Mouse (Mus musculus) midbrain, embryonic 13.5 days (tissue): ENCODE measurements around the gene Xylb. TPM values are rescaled to one million over a fixed set of nuclear protein-coding genes. Genes with fewer than 3 reads are reported as not detected.

Experiments
- ATAC-seq: fragments of 200-750 bp; cut with Nextera tagmentation; 2 replicates; pipeline ENCODE4 v1.8.0; 2017; ENCODE audit warnings: mild to moderate bottlenecking, moderate TSS enrichment, moderate library complexity
- H3K27ac ChIP-seq: fragments of 300-500 bp; sonication (generic); 2 replicates; pipeline ENCODE4 v1.5.1; 2015; ENCODE audit warnings: inconsistent platforms, mild to moderate bottlenecking, moderate library complexity
- H3K27me3 ChIP-seq: fragments of 300-500 bp; sonication (generic); 2 replicates; pipeline ENCODE4 v1.6.1; 2015; ENCODE audit warnings: mild to moderate bottlenecking, inconsistent platforms
- H3K36me3 ChIP-seq: fragments of 300-500 bp; sonication (generic); 2 replicates; pipeline ENCODE4 v1.6.1; 2015; ENCODE audit warnings: mild to moderate bottlenecking, inconsistent platforms
- H3K4me1 ChIP-seq: fragments of 300-500 bp; sonication (generic); replicated peaks from 2 replicates; pipeline ENCODE4 v1.6.1; 2015; ENCODE audit warnings: inconsistent platforms
- H3K4me2 ChIP-seq: fragments of 300-500 bp; sonication (generic); replicated peaks from 2 replicates; pipeline ENCODE4 v1.6.1; 2015; ENCODE audit warnings: moderate library complexity, mild to moderate bottlenecking, inconsistent platforms
- H3K4me3 ChIP-seq: fragments of 300-500 bp; sonication (generic); replicated peaks from 2 replicates; pipeline ENCODE4 v1.5.1; 2015; ENCODE audit warnings: mild to moderate bottlenecking, inconsistent platforms
- H3K9ac ChIP-seq: fragments of 300-500 bp; sonication (generic); replicated peaks from 2 replicates; pipeline ENCODE4 v1.6.1; 2015; ENCODE audit warnings: mild to moderate bottlenecking, inconsistent platforms
- H3K9me3 ChIP-seq: fragments of 300-500 bp; sonication (generic); 2 replicates; pipeline ENCODE4 v1.6.1; 2016; ENCODE audit warnings: mild to moderate bottlenecking, inconsistent platforms
- WGBS: fragments of 180-500 bp; shearing (Covaris S2); methylation state at CpG from one replicate; pipeline ENCODE4 v1.1.7; 2015; 5-methylcytosine and 5-hydroxymethylcytosine counted together
- polyA plus RNA-seq: library from polyadenylated mRNA; unstranded; fragments of >200 nt; fragmentation: Nextera tagmentation; extraction: Ambion mirVana; gene quantifications from 2 replicates; pipeline ENCODE4 v1.2.1, GENCODE M21; 2015

Xylb gene
- polyA plus RNA-seq, 1 experiment from 2014 or later, result 3.4 TPM

DNA sequence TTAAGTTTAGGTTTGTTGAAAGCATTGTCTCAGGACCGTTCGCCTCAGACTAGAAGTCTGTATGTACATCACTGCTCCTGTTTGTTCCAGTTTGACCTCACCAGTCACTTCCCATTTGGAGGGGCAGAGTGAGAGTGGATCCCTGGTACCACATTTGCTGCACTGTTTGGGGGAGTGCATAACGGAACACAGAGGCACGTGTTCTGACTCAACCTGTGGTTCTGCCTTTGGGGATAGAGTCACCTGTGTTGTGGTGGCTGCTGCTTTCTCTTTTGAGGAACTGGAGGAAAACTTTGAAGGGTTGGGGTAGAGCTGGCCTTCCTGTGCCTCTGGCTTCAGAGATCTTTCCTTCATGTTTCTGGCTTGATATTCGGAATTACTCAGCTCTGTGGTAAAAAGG, 46.9 kb downstream of the Xylb start:
- Histone ChIP-seq H3K4me1 (peaks cover 65% of the 10 kb centered on the region), H3K36me3 (peaks cover 15% of the 10 kb centered on the region)
- WGBS, result 61% methylated on average over 5 of the region's 5 CpGs

DNA sequence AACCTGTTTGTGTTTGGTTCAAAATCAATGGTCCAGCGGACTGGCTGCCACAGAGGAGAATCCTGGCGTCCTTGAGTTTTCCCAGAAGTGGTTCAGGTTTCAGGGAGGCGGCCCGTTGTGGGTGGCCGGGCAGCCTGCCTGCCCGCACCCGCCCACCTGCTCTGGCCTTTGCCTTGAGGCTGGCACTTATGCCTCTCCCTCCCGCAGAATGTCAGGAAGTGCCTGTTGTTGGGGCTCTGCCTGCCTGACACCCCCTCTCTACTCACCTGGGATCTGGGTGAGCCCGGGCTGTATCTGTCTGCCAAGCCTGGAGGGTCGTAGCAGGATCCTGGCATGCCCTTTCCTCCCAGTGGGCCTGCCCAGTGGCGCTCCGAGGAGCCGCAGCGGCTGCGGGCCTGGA, 50.7 kb downstream of the Xylb start:
- H3K27me3 ChIP-seq, result no peaks in the 10 kb centered on the region
- H3K9me3 ChIP-seq, result no peaks in the 10 kb centered on the region
- H3K9ac ChIP-seq, result no peak overlapping the region
- H3K36me3 ChIP-seq, result peaks cover 28% of the 10 kb centered on the region
- WGBS, result 86% methylated on average over 15 of the region's 15 CpGs
- no peak overlapping the region for H3K27ac ChIP-seq
- peaks cover 58% of the 10 kb centered on the region for H3K4me1 ChIP-seq
- no peak overlapping the region for H3K4me3 ChIP-seq
- no peak for ATAC-seq
- H3K4me2 ChIP-seq, result no peak overlapping the region

More for the DNA sequence above, 46.9 kb downstream of the Xylb start:
- no peaks in the 10 kb centered on the region for H3K9me3 ChIP-seq
- H3K4me2 ChIP-seq, result peak overlapping the region; percentile 75
- H3K9ac ChIP-seq, result peak overlapping the region; percentile 99
- H3K27me3 ChIP-seq, result no peaks in the 10 kb centered on the region
- ATAC-seq, result no peak
- peak overlapping the region; percentile 96 for H3K4me3 ChIP-seq
- H3K27ac ChIP-seq, result no peak overlapping the region

DNA sequence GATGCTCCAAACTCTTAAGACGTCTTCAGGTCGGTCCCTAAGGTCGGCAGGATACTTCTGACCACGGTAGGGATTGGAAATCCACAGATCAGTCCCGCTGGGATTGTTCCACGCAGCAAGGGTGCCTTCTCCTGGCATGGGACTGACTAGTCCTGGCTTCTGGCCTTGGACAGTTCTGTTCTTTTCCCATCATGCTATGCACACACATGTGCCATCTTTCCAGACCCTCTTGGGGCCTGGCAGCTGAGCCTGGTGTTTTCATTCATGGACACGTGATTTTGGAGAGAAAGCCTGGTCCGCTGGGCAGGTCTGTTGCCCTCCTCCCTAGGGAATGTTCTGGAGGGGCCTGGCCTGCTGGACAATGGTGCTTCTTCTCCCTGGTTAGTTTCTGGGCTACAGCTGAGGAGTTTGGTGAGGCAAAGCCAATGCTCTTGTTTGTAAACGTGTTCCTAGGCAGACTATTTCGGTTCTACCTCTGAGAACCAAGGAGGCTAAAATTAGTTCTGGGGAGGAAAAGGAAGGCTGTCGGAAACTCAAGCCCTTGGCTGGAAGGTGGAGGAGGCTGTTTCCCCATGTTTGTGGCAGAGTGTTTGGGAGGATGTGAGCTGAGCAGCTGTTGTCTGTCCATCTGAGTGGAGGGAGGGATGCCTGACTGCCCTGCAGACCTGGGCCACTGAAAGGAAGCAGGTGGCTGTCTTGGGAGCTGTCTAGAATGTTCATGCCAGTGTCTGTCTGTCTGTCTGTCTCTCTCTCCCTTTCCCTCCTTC, 51.9 kb downstream of the Xylb start:
- WGBS, result 88% methylated on average over 11 of the region's 11 CpGs
- Histone ChIP-seq H3K27me3 (no peaks in the 10 kb centered on the region), H3K9me3 (no peaks in the 10 kb centered on the region), H3K4me3 (no peak overlapping the region), H3K36me3 (peaks cover 31% of the 10 kb centered on the region), H3K4me2 (no peak overlapping the region), H3K27ac (no peak overlapping the region), H3K9ac (no peak overlapping the region), H3K4me1 (peaks cover 50% of the 10 kb centered on the region)
- no peak for ATAC-seq

DNA sequence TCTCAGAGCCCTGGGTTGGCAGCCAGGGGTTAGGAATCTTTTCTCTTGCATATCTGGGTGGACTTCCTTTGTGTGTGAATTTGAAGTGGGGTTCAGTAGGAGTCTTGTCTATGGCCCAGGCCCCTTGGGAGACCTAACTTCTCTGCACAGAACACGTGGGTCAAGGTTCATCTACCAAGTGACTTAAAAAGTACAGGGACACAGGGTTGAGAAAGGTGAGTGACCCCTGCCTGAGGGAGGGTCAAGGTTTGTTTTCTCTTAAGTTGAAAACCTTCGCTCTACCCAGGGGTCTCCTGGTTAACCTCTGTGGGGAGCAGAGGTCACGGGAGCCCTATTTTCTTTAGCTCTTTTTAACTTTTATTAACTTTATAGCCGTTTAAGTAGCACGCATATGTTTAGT, 52.7 kb downstream of the Xylb start:
- H3K36me3 ChIP-seq, result peaks cover 31% of the 10 kb centered on the region
- no peak for ATAC-seq
- no peak overlapping the region for H3K9ac ChIP-seq
- H3K4me2 ChIP-seq, result no peak overlapping the region
- H3K4me1 ChIP-seq, result peaks cover 43% of the 10 kb centered on the region
- H3K27ac ChIP-seq, result no peak overlapping the region
- H3K4me3 ChIP-seq, result no peak overlapping the region
- H3K27me3 ChIP-seq, result no peaks in the 10 kb centered on the region
- H3K9me3 ChIP-seq, result no peaks in the 10 kb centered on the region
- WGBS, result 93% methylated on average over 5 of the region's 5 CpGs

DNA sequence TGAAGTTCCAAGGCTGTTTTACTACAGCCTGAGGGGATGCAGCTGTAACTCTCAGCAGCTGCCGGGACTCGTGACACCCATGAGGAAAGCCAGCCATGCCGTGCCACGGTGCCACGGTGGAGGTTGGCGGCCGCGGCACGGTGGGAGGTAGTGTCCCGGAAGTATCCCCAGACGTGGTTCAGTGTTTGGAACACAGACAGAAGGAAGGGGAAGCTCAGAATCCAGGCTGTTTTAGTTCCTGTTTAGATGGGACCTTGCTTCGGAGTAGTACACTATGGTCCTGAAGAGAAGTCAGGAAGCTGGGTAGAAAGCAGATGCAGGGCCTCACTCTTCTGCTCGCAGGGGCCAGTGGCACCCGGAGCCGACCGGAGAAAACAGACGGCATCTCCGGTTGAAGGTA, 60.8 kb downstream of the Xylb start:
- ATAC-seq, result no peak
- no peaks in the 10 kb centered on the region for H3K9me3 ChIP-seq
- peaks cover 52% of the 10 kb centered on the region for H3K4me1 ChIP-seq
- 91% methylated on average over 18 of the region's 18 CpGs for WGBS
- H3K4me2 ChIP-seq, result no peak overlapping the region
- H3K36me3 ChIP-seq, result 0 out of 2 replicates have a peak, but pooled peaks cover 2% of the 10 kb centered on the region
- H3K27me3 ChIP-seq, result no peaks in the 10 kb centered on the region
- H3K27ac ChIP-seq, result peak overlapping the region; percentile 30; the same call in 1 of the 2 replicates
- no peak overlapping the region for H3K4me3 ChIP-seq
- no peak overlapping the region; the same call in 1 of the 2 replicates for H3K9ac ChIP-seq

DNA sequence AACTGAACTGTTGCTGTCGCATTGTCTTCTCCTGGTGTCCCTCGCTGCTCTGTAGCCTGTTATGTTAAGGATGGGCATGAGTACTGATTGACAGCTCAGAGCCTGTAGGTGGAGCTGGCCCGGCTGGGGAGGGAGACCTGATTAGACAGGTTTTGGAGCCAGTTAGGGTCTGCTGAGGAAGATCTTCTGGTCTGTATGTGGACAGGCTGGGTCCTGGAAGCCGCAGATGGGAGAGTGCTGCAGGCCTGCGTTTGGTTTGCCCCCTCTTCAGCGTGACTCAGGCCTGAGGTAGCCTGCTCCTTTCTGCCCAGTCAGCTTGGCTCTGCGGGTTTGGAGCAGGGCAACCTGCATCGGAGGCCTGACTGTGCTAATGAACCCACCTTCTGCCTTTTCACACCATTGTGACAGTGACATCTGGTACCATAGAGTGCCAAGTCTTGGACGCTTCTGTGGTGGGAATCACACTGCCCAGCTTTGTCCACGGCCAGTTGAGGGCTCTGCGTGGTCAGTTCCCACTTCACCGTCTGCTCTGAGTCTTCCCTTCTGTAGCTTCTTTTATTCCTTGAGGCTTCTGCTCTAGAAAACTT, 62.8 kb downstream of the Xylb start:
- no peak for ATAC-seq
- H3K36me3 ChIP-seq, result 0 out of 2 replicates have a peak, but pooled peaks cover 5% of the 10 kb centered on the region
- H3K9me3 ChIP-seq, result no peaks in the 10 kb centered on the region
- no peak overlapping the region for H3K9ac ChIP-seq
- no peaks in the 10 kb centered on the region for H3K27me3 ChIP-seq
- H3K4me3 ChIP-seq, result no peak overlapping the region
- no peak overlapping the region for H3K4me2 ChIP-seq
- WGBS, result 80% methylated on average over 12 of the region's 12 CpGs
- 0 out of 2 replicates have a peak overlapping the region, but pooled peaks have one; percentile 14 for H3K27ac ChIP-seq
- peaks cover 63% of the 10 kb centered on the region for H3K4me1 ChIP-seq

DNA sequence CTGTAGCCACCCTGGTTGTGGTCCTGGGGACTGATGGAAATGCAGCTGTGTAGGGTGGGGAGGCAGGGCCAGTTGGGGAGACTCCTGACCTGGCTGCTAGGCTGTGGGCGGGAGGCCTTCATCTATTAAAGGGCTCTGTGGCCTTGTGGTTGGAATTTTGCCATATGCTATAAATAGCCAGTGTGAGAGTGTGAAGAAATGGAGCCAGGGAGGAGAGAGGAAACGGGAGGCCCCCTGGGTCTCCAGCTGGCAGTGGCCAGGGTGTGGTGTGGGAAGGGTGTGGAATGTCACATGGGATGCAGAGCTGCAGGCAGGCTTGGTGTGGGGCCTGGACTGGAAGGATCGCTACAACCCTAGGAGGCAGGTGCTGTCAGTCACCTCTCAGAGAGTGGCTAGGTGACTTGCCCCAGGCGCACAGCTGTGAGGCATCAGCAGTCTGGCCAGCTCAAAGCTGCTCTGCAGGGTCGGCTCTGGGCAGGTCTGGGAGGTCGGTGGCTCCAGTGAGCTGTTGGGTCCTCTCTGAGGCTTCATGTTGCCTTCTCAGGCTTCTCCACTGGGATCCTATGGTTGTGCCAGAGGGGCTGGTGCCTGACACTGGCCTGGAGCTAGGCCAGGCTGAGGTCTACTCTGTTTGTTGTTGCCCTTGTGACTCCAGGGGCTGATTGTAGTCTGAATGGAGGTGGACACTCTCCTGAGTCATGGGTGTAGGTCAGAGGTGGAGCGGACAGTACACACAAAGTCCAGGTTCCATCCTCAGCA, 68.2 kb downstream of the Xylb start:
- WGBS, result 70% methylated on average over 7 of the region's 7 CpGs
- Histone ChIP-seq H3K4me1 (peaks cover 47% of the 10 kb centered on the region), H3K9ac (no peak overlapping the region), H3K4me2 (no peak overlapping the region), H3K27ac (no peak overlapping the region), H3K4me3 (no peak overlapping the region), H3K9me3 (no peaks in the 10 kb centered on the region), H3K36me3 (peaks cover 36% of the 10 kb centered on the region), H3K27me3 (no peaks in the 10 kb centered on the region)
- peak; percentile 22; the same call in 1 of the 2 replicates for ATAC-seq

DNA sequence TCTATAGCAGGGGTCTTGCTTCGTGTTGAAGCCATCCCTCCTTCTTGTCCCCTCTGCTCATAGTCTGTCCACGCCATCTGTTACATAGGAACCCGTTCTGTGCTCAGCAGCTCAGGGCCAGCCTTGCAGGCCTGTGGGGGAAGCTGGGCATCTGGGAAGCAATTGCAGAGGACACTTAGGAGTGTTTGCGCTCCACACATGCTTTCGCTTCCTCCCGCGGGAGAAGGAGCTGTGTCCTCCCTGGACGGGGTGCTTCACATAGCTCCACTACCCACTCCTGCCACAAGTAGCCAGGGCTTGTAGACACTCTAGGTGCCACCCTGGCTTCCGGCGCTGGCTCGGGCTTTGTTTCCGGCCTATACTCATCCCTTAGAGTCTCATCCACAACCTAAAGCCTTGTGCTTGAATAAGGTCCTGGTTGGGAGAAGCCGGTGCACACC, 68.8 kb downstream of the Xylb start:
- no peak overlapping the region for H3K27ac ChIP-seq

DNA sequence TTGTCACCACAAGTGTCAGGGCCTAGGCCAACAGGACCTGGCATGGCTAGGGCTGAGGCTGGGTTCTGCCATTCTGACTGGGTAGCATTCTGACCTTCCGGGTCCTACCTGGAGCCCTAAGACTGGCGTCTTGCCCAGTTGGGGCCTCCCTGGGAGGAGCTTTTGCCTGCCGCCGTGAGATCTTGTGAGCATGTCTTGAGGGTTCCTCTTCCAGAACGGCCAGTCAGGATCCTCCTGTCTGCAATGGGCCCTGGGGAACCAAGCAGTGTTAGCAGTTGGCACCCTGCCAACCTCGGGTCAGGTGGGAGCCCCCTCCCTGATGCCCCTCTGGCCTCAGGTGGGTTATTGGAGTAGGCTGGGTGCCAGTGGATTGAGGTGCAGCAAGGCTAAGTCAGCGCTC, 69.3 kb downstream of the Xylb start:
- WGBS, result 83% methylated on average over 7 of the region's 7 CpGs
- no peak overlapping the region for H3K9ac ChIP-seq
- no peak for ATAC-seq
- H3K4me2 ChIP-seq, result no peak overlapping the region
- peaks cover 40% of the 10 kb centered on the region for H3K4me1 ChIP-seq
- peaks cover 44% of the 10 kb centered on the region for H3K36me3 ChIP-seq
- no peaks in the 10 kb centered on the region for H3K9me3 ChIP-seq
- H3K27me3 ChIP-seq, result no peaks in the 10 kb centered on the region
- no peak overlapping the region for H3K4me3 ChIP-seq
- no peak overlapping the region for H3K27ac ChIP-seq

More for the DNA sequence above, 68.8 kb downstream of the Xylb start:
- Histone ChIP-seq H3K9ac (no peak overlapping the region), H3K4me3 (no peak overlapping the region), H3K4me1 (peaks cover 41% of the 10 kb centered on the region), H3K36me3 (peaks cover 39% of the 10 kb centered on the region), H3K4me2 (no peak overlapping the region), H3K9me3 (no peaks in the 10 kb centered on the region), H3K27me3 (no peaks in the 10 kb centered on the region)
- ATAC-seq, result no peak
- WGBS, result 90% methylated on average over 13 of the region's 13 CpGs

DNA sequence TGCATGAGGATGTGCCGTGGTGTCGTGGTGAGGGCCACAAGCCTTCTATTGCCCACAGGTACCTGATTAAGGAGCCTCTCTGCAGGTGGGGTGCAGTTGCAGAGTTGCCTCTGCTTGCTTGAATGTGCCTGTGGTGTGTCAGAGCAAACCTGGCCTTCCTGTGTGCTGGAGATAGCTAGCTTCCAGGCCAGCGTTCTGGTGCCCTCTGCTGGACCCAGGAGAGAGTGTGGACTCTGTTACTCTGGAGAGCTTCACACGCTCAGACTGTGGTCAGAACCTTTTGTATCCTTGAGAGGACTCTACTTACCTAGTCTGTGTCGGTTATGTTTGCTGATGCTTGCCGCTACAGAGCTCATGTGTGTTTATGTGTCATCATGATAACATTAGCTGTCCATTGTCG, 73.1 kb downstream of the Xylb start:
- peaks cover 17% of the 10 kb centered on the region for H3K4me1 ChIP-seq
- no peak overlapping the region for H3K4me2 ChIP-seq
- H3K9ac ChIP-seq, result no peak overlapping the region
- no peaks in the 10 kb centered on the region for H3K9me3 ChIP-seq
- H3K27ac ChIP-seq, result no peak overlapping the region
- ATAC-seq, result peak; percentile 66
- 56% methylated on average over 7 of the region's 7 CpGs for WGBS
- no peaks in the 10 kb centered on the region for H3K27me3 ChIP-seq
- no peak overlapping the region for H3K4me3 ChIP-seq
- H3K36me3 ChIP-seq, result peaks cover 73% of the 10 kb centered on the region

DNA sequence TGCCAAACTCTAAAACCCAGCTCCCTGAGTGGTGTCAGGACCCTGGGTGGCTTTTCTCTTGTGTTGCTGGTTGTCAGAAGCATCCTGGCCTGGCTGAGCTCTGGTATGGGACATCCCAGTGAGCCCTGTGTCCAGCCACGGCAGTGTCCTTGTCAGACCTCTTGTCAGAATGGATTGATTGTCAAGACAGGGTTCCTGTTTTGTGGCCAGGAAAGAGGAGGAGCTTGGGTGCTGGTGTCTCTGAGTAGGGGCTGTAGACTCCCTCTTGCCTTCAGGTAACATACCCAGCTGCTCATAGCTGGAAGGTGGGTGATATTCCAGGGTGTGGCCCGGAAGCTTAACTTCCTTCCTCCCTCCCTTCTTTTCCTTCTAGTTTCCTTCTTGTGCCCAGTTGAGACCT, 78.7 kb downstream of the Xylb start:
- Histone ChIP-seq H3K9me3 (no peaks in the 10 kb centered on the region), H3K4me2 (no peak overlapping the region), H3K36me3 (peaks cover 84% of the 10 kb centered on the region), H3K27ac (no peak overlapping the region), H3K9ac (no peak overlapping the region), H3K4me1 (no peaks in the 10 kb centered on the region), H3K27me3 (no peaks in the 10 kb centered on the region), H3K4me3 (no peak overlapping the region)
- 92% methylated on average over 2 of the region's 2 CpGs for WGBS
- ATAC-seq, result no peak

DNA sequence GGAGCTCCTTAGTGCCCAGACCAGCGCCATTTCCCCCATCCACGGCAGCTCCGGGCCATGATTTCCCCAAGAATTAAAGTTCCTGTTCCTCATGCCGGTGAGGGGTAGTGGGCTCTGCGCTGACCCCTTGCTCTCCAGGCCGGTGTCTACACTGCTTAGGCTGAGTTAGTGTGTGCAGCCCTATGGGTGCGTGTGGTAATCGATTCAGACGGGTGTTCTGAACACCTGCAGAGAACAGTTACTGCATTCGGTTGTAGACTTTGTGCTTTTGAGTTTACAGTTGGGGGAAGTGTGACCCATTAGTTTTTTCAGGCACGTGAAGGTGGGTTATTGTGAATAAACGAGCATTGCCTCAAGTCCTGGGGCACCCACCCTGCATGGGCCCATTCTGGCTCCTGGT, 80.9 kb downstream of the Xylb start:
- H3K4me2 ChIP-seq, result no peak overlapping the region
- peaks cover 70% of the 10 kb centered on the region for H3K36me3 ChIP-seq
- no peaks in the 10 kb centered on the region for H3K4me1 ChIP-seq
- H3K9ac ChIP-seq, result no peak overlapping the region
- H3K9me3 ChIP-seq, result no peaks in the 10 kb centered on the region
- H3K27me3 ChIP-seq, result no peaks in the 10 kb centered on the region
- no peak overlapping the region for H3K27ac ChIP-seq
- ATAC-seq, result no peak
- H3K4me3 ChIP-seq, result no peak overlapping the region
- WGBS, result 91% methylated on average over 12 of the region's 12 CpGs
